Mouse (Mus musculus): ENCODE data around the gene Tbx19. TPM values are rescaled to one million over a fixed set of nuclear protein-coding genes. Genes with fewer than 3 reads are reported as not detected.

The Tbx19 gene
- polyA plus RNA-seq, 1 experiment from 2014 or later, result 0.53 TPM

- Histone ChIP-seq H3K4me1 (ENCODE audit: control insufficient read depth, insufficient read depth, low read length) (peaks cover 26% of the 10 kb centered on the region), H3K36me3 (ENCODE audit: control insufficient read depth, insufficient read depth) (peaks cover 7% of the 10 kb centered on the region; the same call in 1 of the 2 replicates), H3K4me2 (ENCODE audit: low read depth, low read length) (no peak overlapping the region), H3K4me3 (ENCODE audit: low read length) (no peak overlapping the region), H3K9me3 (replicated peaks; ENCODE audit: control insufficient read depth, low read length) (no peaks in the 10 kb centered on the region), H3K9ac (ENCODE audit: low read length) (no peak overlapping the region), H3K27me3 (ENCODE audit: control insufficient read depth, insufficient read depth, low read length) (no peaks in the 10 kb centered on the region), H3K27ac (ENCODE audit: low read length) (no peak overlapping the region)
- ATAC-seq (replicated peaks; ENCODE audit: extremely low read depth, insufficient read depth, low FRiP score), result no peak
- WGBS, result 75% methylated on average over 10 of the region's 10 CpGs
Measured at GRCm38 (mm10) chr1:165188806-165189580, 28.4 kb upstream of the Tbx19 start.

GRCm38 (mm10) chr1:165187357-165187756, 26.8 kb upstream of the Tbx19 start:
- H3K4me3 ChIP-seq (ENCODE audit: low read length), result no peak overlapping the region
- no peaks in the 10 kb centered on the region for H3K27me3 ChIP-seq (ENCODE audit: control insufficient read depth, insufficient read depth, low read length)
- no peak overlapping the region for H3K9ac ChIP-seq (ENCODE audit: low read length)
- peaks cover 19% of the 10 kb centered on the region for H3K36me3 ChIP-seq (ENCODE audit: control insufficient read depth, insufficient read depth)
- no peak overlapping the region for H3K4me2 ChIP-seq (ENCODE audit: low read depth, low read length)
- H3K27ac ChIP-seq (ENCODE audit: low read length), result no peak overlapping the region
- H3K9me3 ChIP-seq (replicated peaks; ENCODE audit: control insufficient read depth, low read length), result no peaks in the 10 kb centered on the region
- ATAC-seq (replicated peaks; ENCODE audit: extremely low read depth, insufficient read depth, low FRiP score), result no peak
- 60% methylated on average over 5 of the region's 5 CpGs for WGBS
- peaks cover 15% of the 10 kb centered on the region for H3K4me1 ChIP-seq (ENCODE audit: control insufficient read depth, insufficient read depth, low read length)

GRCm38 (mm10) chr1:165186491-165186890, 25.9 kb upstream of the Tbx19 start:
- no peak overlapping the region for H3K4me3 ChIP-seq (ENCODE audit: low read length)
- peaks cover 24% of the 10 kb centered on the region for H3K36me3 ChIP-seq (ENCODE audit: control insufficient read depth, insufficient read depth)
- H3K4me1 ChIP-seq (ENCODE audit: control insufficient read depth, insufficient read depth, low read length), result peaks cover 12% of the 10 kb centered on the region
- ATAC-seq (replicated peaks; ENCODE audit: extremely low read depth, insufficient read depth, low FRiP score), result no peak
- 79% methylated on average over 12 of the region's 12 CpGs for WGBS
- no peak overlapping the region for H3K27ac ChIP-seq (ENCODE audit: low read length)
- H3K27me3 ChIP-seq (ENCODE audit: control insufficient read depth, insufficient read depth, low read length), result no peaks in the 10 kb centered on the region
- H3K4me2 ChIP-seq (ENCODE audit: low read depth, low read length), result no peak overlapping the region
- no peak overlapping the region for H3K9ac ChIP-seq (ENCODE audit: low read length)
- H3K9me3 ChIP-seq (replicated peaks; ENCODE audit: control insufficient read depth, low read length), result no peaks in the 10 kb centered on the region

GRCm38 (mm10) chr1:165185116-165185515, 24.5 kb upstream of the Tbx19 start:
- Histone ChIP-seq H3K27me3 (ENCODE audit: control insufficient read depth, insufficient read depth, low read length) (no peaks in the 10 kb centered on the region), H3K4me2 (ENCODE audit: low read depth, low read length) (no peak overlapping the region), H3K9me3 (replicated peaks; ENCODE audit: control insufficient read depth, low read length) (no peaks in the 10 kb centered on the region), H3K4me3 (ENCODE audit: low read length) (no peak overlapping the region), H3K4me1 (ENCODE audit: control insufficient read depth, insufficient read depth, low read length) (peaks cover 7% of the 10 kb centered on the region), H3K9ac (ENCODE audit: low read length) (no peak overlapping the region), H3K36me3 (ENCODE audit: control insufficient read depth, insufficient read depth) (peaks cover 29% of the 10 kb centered on the region), H3K27ac (ENCODE audit: low read length) (no peak overlapping the region)
- 0 out of 2 replicates have a peak, but pooled peaks have one; percentile 21 for ATAC-seq (replicated peaks; ENCODE audit: extremely low read depth, insufficient read depth, low FRiP score)
- WGBS, result 54% methylated on average over 7 of the region's 7 CpGs

GRCm38 (mm10) chr1:165184178-165184577, 23.6 kb upstream of the Tbx19 start:
- H3K4me3 ChIP-seq (ENCODE audit: low read length), result no peak overlapping the region
- no peak overlapping the region for H3K9ac ChIP-seq (ENCODE audit: low read length)
- no peak overlapping the region for H3K27ac ChIP-seq (ENCODE audit: low read length)
- no peaks in the 10 kb centered on the region for H3K27me3 ChIP-seq (ENCODE audit: control insufficient read depth, insufficient read depth, low read length)
- 88% methylated on average over 3 of the region's 3 CpGs for WGBS
- no peak overlapping the region for H3K4me2 ChIP-seq (ENCODE audit: low read depth, low read length)
- no peak for ATAC-seq (replicated peaks; ENCODE audit: extremely low read depth, insufficient read depth, low FRiP score)
- peaks cover 29% of the 10 kb centered on the region for H3K36me3 ChIP-seq (ENCODE audit: control insufficient read depth, insufficient read depth)
- H3K9me3 ChIP-seq (replicated peaks; ENCODE audit: control insufficient read depth, low read length), result no peaks in the 10 kb centered on the region
- peaks cover 7% of the 10 kb centered on the region for H3K4me1 ChIP-seq (ENCODE audit: control insufficient read depth, insufficient read depth, low read length)

GRCm38 (mm10) chr1:165183400-165183799, 22.8 kb upstream of the Tbx19 start:
- no peak overlapping the region for H3K27ac ChIP-seq (ENCODE audit: low read length)
- H3K9ac ChIP-seq (ENCODE audit: low read length), result no peak overlapping the region
- H3K27me3 ChIP-seq (ENCODE audit: control insufficient read depth, insufficient read depth, low read length), result no peaks in the 10 kb centered on the region
- WGBS, result 72% methylated on average over 6 of the region's 6 CpGs
- H3K36me3 ChIP-seq (ENCODE audit: control insufficient read depth, insufficient read depth), result peaks cover 37% of the 10 kb centered on the region
- no peaks in the 10 kb centered on the region for H3K9me3 ChIP-seq (replicated peaks; ENCODE audit: control insufficient read depth, low read length)
- peaks cover 5% of the 10 kb centered on the region for H3K4me1 ChIP-seq (ENCODE audit: control insufficient read depth, insufficient read depth, low read length)
- no peak for ATAC-seq (replicated peaks; ENCODE audit: extremely low read depth, insufficient read depth, low FRiP score)
- H3K4me3 ChIP-seq (ENCODE audit: low read length), result no peak overlapping the region
- no peak overlapping the region for H3K4me2 ChIP-seq (ENCODE audit: low read depth, low read length)

- 80% methylated on average over 5 of the region's 5 CpGs for WGBS
- H3K4me1 ChIP-seq (ENCODE audit: control insufficient read depth, insufficient read depth, low read length), result no peaks in the 10 kb centered on the region
- no peak overlapping the region for H3K4me2 ChIP-seq (ENCODE audit: low read depth, low read length)
- no peak for ATAC-seq (replicated peaks; ENCODE audit: extremely low read depth, insufficient read depth, low FRiP score)
- H3K27ac ChIP-seq (ENCODE audit: low read length), result no peak overlapping the region
- peaks cover 38% of the 10 kb centered on the region for H3K36me3 ChIP-seq (ENCODE audit: control insufficient read depth, insufficient read depth)
- H3K27me3 ChIP-seq (ENCODE audit: control insufficient read depth, insufficient read depth, low read length), result no peaks in the 10 kb centered on the region
- H3K9ac ChIP-seq (ENCODE audit: low read length), result no peak overlapping the region
- no peaks in the 10 kb centered on the region for H3K9me3 ChIP-seq (replicated peaks; ENCODE audit: control insufficient read depth, low read length)
- no peak overlapping the region for H3K4me3 ChIP-seq (ENCODE audit: low read length)
Measured at GRCm38 (mm10) chr1:165179321-165179720, 18.7 kb upstream of the Tbx19 start.

- no peak overlapping the region for H3K27ac ChIP-seq (ENCODE audit: low read length)
- no peak overlapping the region for H3K4me3 ChIP-seq (ENCODE audit: low read length)
- no peak overlapping the region for H3K9ac ChIP-seq (ENCODE audit: low read length)
- peaks cover 29% of the 10 kb centered on the region for H3K36me3 ChIP-seq (ENCODE audit: control insufficient read depth, insufficient read depth)
- H3K27me3 ChIP-seq (ENCODE audit: control insufficient read depth, insufficient read depth, low read length), result no peaks in the 10 kb centered on the region
- H3K4me2 ChIP-seq (ENCODE audit: low read depth, low read length), result no peak overlapping the region
- 76% methylated on average over 6 of the region's 6 CpGs for WGBS
- no peaks in the 10 kb centered on the region for H3K9me3 ChIP-seq (replicated peaks; ENCODE audit: control insufficient read depth, low read length)
- no peaks in the 10 kb centered on the region for H3K4me1 ChIP-seq (ENCODE audit: control insufficient read depth, insufficient read depth, low read length)
- no peak for ATAC-seq (replicated peaks; ENCODE audit: extremely low read depth, insufficient read depth, low FRiP score)
Measured at GRCm38 (mm10) chr1:165178075-165178474, 17.5 kb upstream of the Tbx19 start.

- no peak overlapping the region; the same call in 1 of the 2 replicates for H3K27ac ChIP-seq (ENCODE audit: low read length)
- peaks cover 13% of the 10 kb centered on the region for H3K36me3 ChIP-seq (ENCODE audit: control insufficient read depth, insufficient read depth)
- H3K4me2 ChIP-seq (ENCODE audit: low read depth, low read length), result no peak overlapping the region
- H3K9me3 ChIP-seq (replicated peaks; ENCODE audit: control insufficient read depth, low read length), result no peaks in the 10 kb centered on the region
- H3K27me3 ChIP-seq (ENCODE audit: control insufficient read depth, insufficient read depth, low read length), result no peaks in the 10 kb centered on the region
- no peaks in the 10 kb centered on the region for H3K4me1 ChIP-seq (ENCODE audit: control insufficient read depth, insufficient read depth, low read length)
- no peak overlapping the region for H3K9ac ChIP-seq (ENCODE audit: low read length)
- peak; percentile 60; the same call in 1 of the 2 replicates for ATAC-seq (replicated peaks; ENCODE audit: extremely low read depth, insufficient read depth, low FRiP score)
- H3K4me3 ChIP-seq (ENCODE audit: low read length), result no peak overlapping the region
- WGBS, result 70% methylated on average over 6 of the region's 9 CpGs
Measured at GRCm38 (mm10) chr1:165174059-165174616, 13.6 kb upstream of the Tbx19 start.
